Comparison of ENCODE assay signal across 13 mouse cellular contexts in the genomic region with DNA sequence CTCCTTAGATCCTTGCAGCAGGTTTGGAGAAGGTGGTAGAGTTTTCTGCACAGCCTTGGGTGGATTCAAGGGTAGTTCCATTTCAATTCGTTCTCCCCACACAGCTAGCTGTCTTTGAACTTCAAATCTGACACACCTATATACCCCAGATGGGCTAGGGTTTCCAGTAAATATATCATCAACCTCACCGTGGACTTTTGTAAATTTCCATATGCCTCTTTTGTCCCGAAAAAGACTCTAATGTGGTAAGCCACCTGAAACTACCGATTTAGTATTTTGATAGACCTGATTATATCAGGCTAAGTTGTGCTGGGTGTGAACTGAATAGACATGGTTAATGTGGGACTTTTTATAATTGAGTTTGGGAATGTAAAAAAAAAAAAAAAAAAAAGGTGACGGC.
"Had no signal": no experiment of that assay in that cellular context is flagged by ENCODE, and none has a peak within 500 bp of the region (broad histone marks: within the 10 kb centered on the region; RNA-seq: fewer than 3 reads in every experiment).

No protein-coding gene starts in this region.

- H3K4me3 ChIP-seq: liver, embryonic 12.5 days; midbrain, embryonic 10.5 days; midbrain, embryonic 12.5 days; myocyte; neural tube, embryonic 12.5 days had no signal

- H3K27ac ChIP-seq: liver, embryonic 12.5 days; liver, embryonic 14.5 days; midbrain, embryonic 10.5 days; midbrain, embryonic 12.5 days; neural tube, embryonic 12.5 days had no signal

- H3K4me1 ChIP-seq: liver, embryonic 12.5 days; neural tube, embryonic 12.5 days had no signal

- H3K27me3 ChIP-seq: liver, embryonic 12.5 days; midbrain, embryonic 12.5 days; neural tube, embryonic 12.5 days had no signal

- H3K36me3 ChIP-seq: liver, embryonic 12.5 days; midbrain, embryonic 10.5 days; midbrain, embryonic 12.5 days; neural tube, embryonic 12.5 days had no signal

- DNase-seq: lung, adult 18-20 months; lung, embryonic 14.5 days; lung, postnatal 10 days; right cerebral cortex, postnatal 25 days; right cerebral cortex, postnatal 4 days; spleen, adult 18-20 months had no signal

- ATAC-seq: liver, embryonic 12.5 days; midbrain, embryonic 16.5 days had no signal
